Mouse (Mus musculus) heart, embryonic 11.5 days (tissue): ENCODE results near the gene Hist1h4n. TPM values are rescaled to one million over a fixed set of nuclear protein-coding genes. Genes with fewer than 3 reads are reported as not detected.
A peak's percentile ranks its signal among the peaks of the same experiment; 100 is the strongest.
"Not testable (repeated sequence)": the region's sequence is repeated elsewhere in the genome, so short reads cannot be mapped to it uniquely, and the experiment has no call there.

Source experiments
- ATAC-seq: fragments of 200-750 bp; cut with Nextera tagmentation; replicated peaks from 2 replicates; pipeline ENCODE4 v1.8.0; 2017; ENCODE audit warnings: moderate library complexity; ENCODE audit not compliant: insufficient number of reproducible peaks, low FRiP score, low TSS enrichment
- H3K27ac ChIP-seq: fragments of 300-500 bp; sonication (generic); 2 replicates; pipeline ENCODE4 v1.5.1; 2014; ENCODE audit warnings: mild to moderate bottlenecking, low read depth, low read length
- H3K27me3 ChIP-seq: fragments of 300-500 bp; sonication (generic); 2 replicates; pipeline ENCODE4 v1.6.1; 2014; ENCODE audit warnings: mild to moderate bottlenecking, low read length, mixed read lengths; ENCODE audit not compliant: control insufficient read depth, insufficient read depth
- H3K36me3 ChIP-seq: fragments of 300-500 bp; sonication (generic); 2 replicates; pipeline ENCODE4 v1.6.1; 2014; ENCODE audit warnings: mild to moderate bottlenecking, low read length, moderate library complexity, mixed read lengths; ENCODE audit not compliant: control insufficient read depth, insufficient read depth
- H3K4me1 ChIP-seq: fragments of 300-500 bp; sonication (generic); 2 replicates; pipeline ENCODE4 v1.6.1; 2014; ENCODE audit warnings: low read length; ENCODE audit not compliant: control insufficient read depth, insufficient read depth
- H3K4me2 ChIP-seq: fragments of 300-500 bp; sonication (generic); 2 replicates; pipeline ENCODE4 v1.6.1; 2014; ENCODE audit warnings: mild to moderate bottlenecking, moderate library complexity
- H3K4me3 ChIP-seq: fragments of 300-500 bp; sonication (generic); 2 replicates; pipeline ENCODE4 v1.5.1; 2014; ENCODE audit warnings: low read depth, low read length
- H3K9ac ChIP-seq: fragments of 300-500 bp; sonication (generic); 2 replicates; pipeline ENCODE4 v1.6.1; 2014; ENCODE audit warnings: mild to moderate bottlenecking, low read depth, low read length, moderate library complexity
- H3K9me3 ChIP-seq: fragments of 300-500 bp; sonication (generic); replicated peaks from 2 replicates; pipeline ENCODE4 v1.6.1; 2016; ENCODE audit warnings: low read length; ENCODE audit not compliant: control insufficient read depth
- WGBS: fragments of 180-500 bp; shearing (Covaris S2); extraction: QIAGEN DNeasy Blood & Tissue Kit; methylation state at CpG from one replicate; pipeline ENCODE4 v1.1.7; 2014; ENCODE audit not compliant: insufficient replicate concordance; 5-methylcytosine and 5-hydroxymethylcytosine counted together
- polyA plus RNA-seq: library from polyadenylated mRNA; unstranded; fragments of >200 nt; fragmentation: Nextera tagmentation; extraction: Ambion mirVana; gene quantifications from 2 replicates; pipeline ENCODE4 v1.2.1, GENCODE M21; 2014

Gene Hist1h4n
- polyA plus RNA-seq, result 7.1 and 10.5 TPM in 2 replicates

DNA sequence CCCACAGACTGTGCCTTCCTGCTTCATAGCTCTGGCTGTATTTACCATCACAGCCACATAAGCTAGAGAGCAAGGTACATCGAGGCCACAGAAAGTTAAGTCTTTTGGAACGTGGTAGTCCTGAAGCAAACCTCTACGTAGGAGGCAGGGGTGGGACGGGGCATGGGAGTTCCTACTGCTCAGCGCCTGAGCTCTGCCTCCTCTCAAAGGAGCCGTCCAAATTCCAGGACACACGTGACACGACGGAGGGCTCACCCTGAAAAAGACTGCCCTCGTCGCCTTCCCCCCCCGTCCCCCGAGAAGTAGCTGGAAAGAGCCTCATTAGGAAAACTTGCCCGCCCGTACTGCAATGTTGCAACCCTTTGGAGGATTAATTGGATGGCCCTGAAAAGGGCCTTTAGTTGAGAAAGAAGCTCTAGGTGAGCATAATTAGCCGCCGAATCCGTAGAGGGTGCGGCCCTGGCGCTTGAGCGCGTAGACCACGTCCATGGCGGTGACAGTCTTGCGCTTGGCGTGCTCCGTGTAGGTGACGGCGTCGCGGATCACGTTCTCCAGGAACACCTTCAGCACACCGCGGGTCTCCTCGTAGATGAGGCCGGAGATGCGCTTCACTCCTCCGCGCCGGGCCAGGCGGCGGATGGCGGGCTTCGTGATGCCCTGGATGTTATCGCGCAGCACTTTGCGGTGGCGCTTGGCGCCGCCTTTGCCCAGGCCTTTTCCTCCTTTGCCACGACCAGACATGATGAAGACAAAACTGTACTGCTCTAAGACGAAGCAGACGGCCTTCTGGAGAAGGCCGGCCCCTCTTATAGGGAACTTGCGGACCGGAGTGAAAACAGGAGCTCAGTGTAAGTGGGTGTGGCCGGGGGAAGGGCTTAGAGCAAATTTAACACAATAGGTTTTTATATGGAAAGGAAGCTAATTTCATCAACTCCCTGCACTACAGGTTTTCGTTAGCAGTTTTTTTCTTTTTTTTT lies at the start of gene Hist1h4n:
Hist1h4n (minus strand) TSS at position 779 of the 977 bp plus-strand sequence.
- H3K9ac ChIP-seq, H3K27me3 ChIP-seq, H3K4me3 ChIP-seq, H3K4me1 ChIP-seq, H3K9me3 ChIP-seq, H3K36me3 ChIP-seq, H3K27ac ChIP-seq: not testable (repeated sequence)
- peak; percentile 87 for ATAC-seq
- peak within 1 kb of the TSS; percentile 47 for H3K4me2 ChIP-seq
- WGBS, result 0% methylated on average over 19 of the region's 58 CpGs

DNA sequence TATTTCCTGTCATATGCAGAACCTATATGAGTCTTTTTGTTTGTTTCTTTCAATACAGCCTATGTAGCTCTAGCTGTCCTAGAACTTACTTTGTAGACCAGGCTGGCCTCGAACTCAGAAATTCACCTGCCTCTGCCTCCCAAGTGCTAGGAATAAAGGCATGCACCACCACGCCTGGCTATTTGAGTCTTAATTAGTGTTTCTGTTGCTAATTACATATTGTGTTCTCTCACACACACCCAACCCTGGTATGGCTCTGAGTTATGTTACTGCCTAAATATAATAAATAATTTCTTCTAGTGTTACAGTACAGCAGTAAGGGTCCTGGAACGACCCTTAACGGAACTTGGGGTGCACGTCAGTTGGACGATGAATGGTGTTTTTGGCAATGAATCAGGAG lies 48.7 kb upstream of the Hist1h4n start:
- H3K27ac ChIP-seq, result no peak overlapping the region
- no peaks in the 10 kb centered on the region for H3K36me3 ChIP-seq
- H3K9ac ChIP-seq, result no peak overlapping the region
- WGBS, result 80% methylated on average over 6 of the region's 6 CpGs
- no peak overlapping the region for H3K4me3 ChIP-seq
- no peaks in the 10 kb centered on the region for H3K4me1 ChIP-seq
- no peak for ATAC-seq
- H3K9me3 ChIP-seq, result no peaks in the 10 kb centered on the region
- no peak overlapping the region for H3K4me2 ChIP-seq
- H3K27me3 ChIP-seq, result no peaks in the 10 kb centered on the region

DNA sequence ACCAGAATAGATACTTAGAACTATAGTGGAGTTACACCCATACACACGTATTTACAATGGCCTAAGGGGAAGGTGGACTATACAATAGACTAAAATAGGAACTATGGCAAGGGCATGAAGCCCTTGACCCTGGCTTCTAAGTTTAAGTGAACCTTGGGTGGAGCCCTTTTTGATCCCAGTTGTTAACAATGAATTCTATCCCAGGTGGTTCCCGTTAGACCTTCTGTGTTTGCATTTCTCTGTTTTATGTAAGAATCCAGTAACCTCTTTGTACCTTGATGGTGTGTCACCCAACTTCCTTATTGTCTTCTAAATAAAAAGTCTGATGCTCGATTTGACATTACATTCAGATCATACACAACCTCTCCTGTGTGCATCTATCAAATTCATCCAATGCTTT lies 33.5 kb upstream of the Hist1h4n start:
- not testable (repeated sequence) for H3K4me1 ChIP-seq, H3K36me3 ChIP-seq, ATAC-seq, H3K9me3 ChIP-seq, H3K27me3 ChIP-seq, H3K9ac ChIP-seq, H3K4me2 ChIP-seq, H3K4me3 ChIP-seq, H3K27ac ChIP-seq
- WGBS, result 74% methylated on average over 3 of the region's 3 CpGs

DNA sequence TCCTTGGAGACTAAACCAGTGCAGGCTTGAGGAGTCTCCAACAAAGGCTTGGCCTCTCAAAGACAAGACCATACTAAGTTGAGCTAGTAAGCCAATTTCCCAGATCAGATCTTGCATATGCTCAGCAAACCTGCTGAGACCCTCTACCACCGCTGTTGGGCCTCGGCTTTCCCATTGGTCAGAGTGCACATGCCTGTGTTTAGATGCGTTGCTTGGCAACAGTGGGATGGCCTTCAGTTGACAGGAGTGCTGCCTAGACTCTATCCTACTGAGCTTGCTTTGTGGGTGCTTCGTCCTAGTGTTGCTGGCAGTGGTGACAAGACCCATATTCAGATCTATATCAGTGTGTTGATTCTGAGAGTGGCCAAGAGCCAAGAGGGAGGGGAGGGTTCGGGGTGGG lies 29.6 kb upstream of the Hist1h4n start:
- H3K4me2 ChIP-seq, result no peak overlapping the region
- no peak overlapping the region for H3K27ac ChIP-seq
- H3K4me3 ChIP-seq, result no peak overlapping the region
- no peak overlapping the region for H3K9ac ChIP-seq
- no peaks in the 10 kb centered on the region for H3K36me3 ChIP-seq
- 9% methylated on average over 5 of the region's 5 CpGs for WGBS
- H3K4me1 ChIP-seq, result no peaks in the 10 kb centered on the region
- H3K27me3 ChIP-seq, result no peaks in the 10 kb centered on the region
- H3K9me3 ChIP-seq, result no peaks in the 10 kb centered on the region
- ATAC-seq, result no peak

DNA sequence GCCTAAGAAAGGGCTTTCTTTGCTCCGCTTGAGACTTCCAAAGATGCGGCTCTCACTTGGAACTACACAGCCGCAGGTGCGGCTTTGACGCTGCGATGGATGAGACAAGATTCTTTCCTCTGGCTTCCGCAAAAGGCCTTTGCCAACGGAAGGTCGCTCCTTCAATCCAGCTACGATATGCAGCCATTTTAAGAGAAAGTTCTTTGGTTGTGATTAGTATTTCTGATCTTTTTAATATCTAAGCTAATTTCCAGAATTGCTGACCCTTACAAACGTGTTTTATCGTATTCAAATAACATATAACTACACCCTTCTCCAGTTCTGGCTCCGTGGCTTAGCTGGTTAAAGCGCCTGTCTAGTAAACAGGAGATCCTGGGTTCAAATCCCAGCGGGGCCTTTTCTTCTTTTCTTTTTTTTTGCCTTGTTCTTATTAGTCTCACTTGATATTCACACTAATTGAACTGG lies 23.7 kb upstream of the Hist1h4n start:
- peaks cover 8% of the 10 kb centered on the region; the same call in 1 of the 2 replicates for H3K4me1 ChIP-seq
- H3K4me3 ChIP-seq, result peak overlapping the region; percentile 61
- 0% methylated on average over 15 of the region's 15 CpGs for WGBS
- peak overlapping the region; percentile 69 for H3K4me2 ChIP-seq
- ATAC-seq, result no peak
- peak overlapping the region; percentile 68 for H3K9ac ChIP-seq
- H3K27me3 ChIP-seq, result no peaks in the 10 kb centered on the region
- no peaks in the 10 kb centered on the region for H3K9me3 ChIP-seq
- no peak overlapping the region for H3K27ac ChIP-seq
- H3K36me3 ChIP-seq, result no peaks in the 10 kb centered on the region

DNA sequence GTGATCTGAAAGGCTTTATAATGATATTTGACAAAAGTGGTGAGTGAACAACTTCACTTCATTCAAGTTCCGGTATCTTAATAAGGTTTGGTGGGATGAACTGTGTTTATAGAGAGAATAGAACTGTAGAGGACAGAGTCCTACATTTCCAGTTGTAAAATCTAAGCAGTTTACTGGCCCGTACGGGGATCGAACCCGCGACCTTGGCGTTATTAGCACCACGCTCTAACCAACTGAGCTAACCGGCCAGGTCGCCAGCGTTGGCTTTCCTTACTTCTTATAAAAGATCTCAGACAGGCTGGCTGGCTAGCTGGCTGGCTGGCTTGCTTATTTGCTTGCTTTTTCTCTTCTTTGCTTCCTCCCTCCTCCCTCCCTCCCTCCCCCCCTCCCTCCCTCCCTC lies 23.1 kb upstream of the Hist1h4n start:
- H3K9me3 ChIP-seq, result no peaks in the 10 kb centered on the region
- no peak overlapping the region for H3K27ac ChIP-seq
- peak overlapping the region; percentile 69 for H3K4me2 ChIP-seq
- WGBS, result 1% methylated on average over 11 of the region's 11 CpGs
- peak overlapping the region; percentile 68; the same call in 1 of the 2 replicates for H3K9ac ChIP-seq
- H3K27me3 ChIP-seq, result no peaks in the 10 kb centered on the region
- peak overlapping the region; percentile 61 for H3K4me3 ChIP-seq
- no peaks in the 10 kb centered on the region for H3K36me3 ChIP-seq
- H3K4me1 ChIP-seq, result peaks cover 8% of the 10 kb centered on the region; the same call in 1 of the 2 replicates
- peak; percentile 82 for ATAC-seq

DNA sequence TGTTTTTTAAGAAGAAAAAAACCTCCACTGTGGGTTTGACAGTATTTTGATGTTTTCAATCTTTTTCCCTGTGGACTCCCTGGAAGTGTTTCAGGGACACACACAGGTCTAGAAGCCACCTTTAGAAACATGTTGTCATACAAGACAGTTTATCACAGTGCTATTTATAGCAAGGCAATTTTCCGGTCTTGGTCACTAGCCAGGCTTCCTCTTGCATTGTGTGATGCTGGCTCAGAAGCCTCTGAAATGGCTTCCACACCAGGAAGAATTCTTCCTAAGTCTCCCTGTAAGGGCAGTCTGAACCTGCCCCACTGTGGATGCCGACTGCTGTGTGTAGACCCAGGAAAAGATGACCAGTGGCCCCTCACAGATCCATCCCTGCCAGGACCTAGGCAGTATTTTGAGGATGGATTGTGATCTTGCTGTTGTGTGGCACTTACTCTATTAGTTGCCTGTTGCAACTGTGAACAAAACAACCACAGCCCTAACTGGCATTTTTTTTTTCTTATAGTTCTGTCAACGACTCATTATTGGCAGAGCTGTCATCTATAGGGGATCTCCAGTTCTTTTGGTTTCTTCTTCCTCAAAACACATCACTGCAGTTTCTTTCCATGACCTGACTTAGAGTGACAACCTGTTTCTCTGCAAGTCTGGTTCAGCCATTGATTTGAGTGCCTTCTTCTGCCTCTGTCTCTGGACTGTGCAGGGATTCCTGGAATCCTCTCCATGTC lies 20.4 kb upstream of the Hist1h4n start:
- WGBS, result 45% methylated on average over 3 of the region's 3 CpGs
- Histone ChIP-seq H3K4me3 (no peak overlapping the region), H3K9me3 (no peaks in the 10 kb centered on the region), H3K27me3 (no peaks in the 10 kb centered on the region), H3K27ac (peak overlapping the region; percentile 65), H3K4me1 (peaks cover 8% of the 10 kb centered on the region; the same call in 1 of the 2 replicates), H3K4me2 (0 out of 2 replicates have a peak overlapping the region, but pooled peaks have one; percentile 9), H3K36me3 (no peaks in the 10 kb centered on the region), H3K9ac (no peak overlapping the region)
- ATAC-seq, result no peak

DNA sequence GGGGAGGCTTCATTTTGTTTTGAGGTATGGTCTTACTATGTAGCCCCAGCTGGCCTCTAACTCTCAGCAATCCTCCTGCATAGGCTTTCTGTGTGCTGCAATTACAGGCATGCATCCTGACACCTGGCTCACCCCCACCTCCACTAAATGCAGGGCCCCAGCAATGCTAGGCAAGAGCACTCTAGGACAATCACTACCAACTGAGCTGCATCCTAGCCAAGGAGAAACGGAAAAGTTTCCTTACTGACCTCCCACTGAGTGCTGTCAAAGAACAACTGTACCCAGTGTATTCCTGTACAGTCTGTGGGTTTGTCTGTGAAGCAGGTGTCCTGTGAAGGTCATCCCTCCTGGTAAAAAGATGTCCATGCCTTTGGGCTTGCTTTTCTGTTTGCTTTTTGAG lies 18.7 kb upstream of the Hist1h4n start:
- not testable (repeated sequence) for H3K9me3 ChIP-seq, H3K36me3 ChIP-seq, H3K4me3 ChIP-seq, ATAC-seq, H3K27ac ChIP-seq, H3K9ac ChIP-seq, H3K27me3 ChIP-seq, H3K4me2 ChIP-seq, H3K4me1 ChIP-seq
- 52% methylated on average over 1 of the region's 1 CpGs for WGBS
